Mouse (Mus musculus) ES-CJ7 (cell line): ENCODE measurements around the gene Slc25a22.
A peak's percentile ranks its signal among the peaks of the same experiment; 100 is the strongest.

Experiments used
- DNase-seq: peaks from one replicate; pipeline ENCODE4 v3.0.0; 2011; ENCODE audit warnings: low read depth, low spot score

The Slc25a22 gene

DNA sequence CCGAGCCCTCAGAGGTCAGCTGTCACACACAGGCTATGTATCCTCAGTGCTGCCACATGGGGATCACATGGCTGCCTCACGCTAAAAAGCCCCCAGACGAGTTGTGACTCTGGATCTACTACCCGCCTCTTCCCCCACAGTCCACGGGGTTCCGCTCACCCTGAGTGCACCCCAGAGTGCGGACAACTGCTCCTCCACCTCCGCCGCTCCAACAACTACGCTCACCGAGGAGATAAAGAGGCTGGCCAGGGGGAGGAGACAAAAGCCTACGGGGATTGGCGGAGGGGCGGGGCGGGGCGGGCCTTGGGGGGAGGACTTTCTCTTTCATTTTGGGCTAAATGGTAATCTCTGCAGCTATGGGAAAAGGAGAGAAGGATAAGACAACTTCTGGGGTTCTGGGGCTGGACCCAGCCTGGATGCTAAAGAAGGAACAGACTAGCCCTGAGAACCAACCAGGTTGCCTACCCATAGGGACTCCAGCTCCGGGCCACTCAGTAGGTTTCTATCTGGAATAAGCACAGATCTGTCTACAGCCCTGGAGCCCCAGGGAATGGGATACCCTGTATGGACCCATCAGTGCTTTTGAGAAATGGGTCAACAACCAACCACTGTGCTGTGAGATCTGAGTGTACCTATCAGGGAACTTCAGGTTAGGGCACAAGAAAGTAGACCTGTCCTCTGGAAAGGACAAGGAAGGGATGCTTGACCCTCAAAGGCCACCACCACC, 2.4 kb downstream of the Slc25a22 start:
- no peak for DNase-seq

DNA sequence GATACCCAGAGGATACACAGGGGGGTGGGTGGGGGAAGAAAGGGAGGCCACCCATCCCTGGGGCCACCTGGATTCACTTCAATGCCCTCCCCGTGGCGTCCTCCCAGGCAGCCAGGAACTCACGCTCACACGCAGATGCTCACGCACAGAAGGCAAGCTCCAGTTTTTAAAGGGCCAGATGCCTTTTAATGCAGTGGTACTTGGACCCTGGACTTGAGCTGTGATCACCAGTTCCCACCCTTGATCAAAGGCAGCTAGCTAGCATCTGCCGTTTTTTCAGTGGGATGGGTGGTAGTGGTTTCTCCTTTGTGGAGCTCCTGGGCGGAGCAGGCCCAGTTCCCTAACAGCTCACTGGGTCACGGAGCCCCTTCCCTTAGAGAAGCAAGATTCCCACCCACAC, 3.2 kb downstream of the Slc25a22 start:
- DNase-seq, result no peak

DNA sequence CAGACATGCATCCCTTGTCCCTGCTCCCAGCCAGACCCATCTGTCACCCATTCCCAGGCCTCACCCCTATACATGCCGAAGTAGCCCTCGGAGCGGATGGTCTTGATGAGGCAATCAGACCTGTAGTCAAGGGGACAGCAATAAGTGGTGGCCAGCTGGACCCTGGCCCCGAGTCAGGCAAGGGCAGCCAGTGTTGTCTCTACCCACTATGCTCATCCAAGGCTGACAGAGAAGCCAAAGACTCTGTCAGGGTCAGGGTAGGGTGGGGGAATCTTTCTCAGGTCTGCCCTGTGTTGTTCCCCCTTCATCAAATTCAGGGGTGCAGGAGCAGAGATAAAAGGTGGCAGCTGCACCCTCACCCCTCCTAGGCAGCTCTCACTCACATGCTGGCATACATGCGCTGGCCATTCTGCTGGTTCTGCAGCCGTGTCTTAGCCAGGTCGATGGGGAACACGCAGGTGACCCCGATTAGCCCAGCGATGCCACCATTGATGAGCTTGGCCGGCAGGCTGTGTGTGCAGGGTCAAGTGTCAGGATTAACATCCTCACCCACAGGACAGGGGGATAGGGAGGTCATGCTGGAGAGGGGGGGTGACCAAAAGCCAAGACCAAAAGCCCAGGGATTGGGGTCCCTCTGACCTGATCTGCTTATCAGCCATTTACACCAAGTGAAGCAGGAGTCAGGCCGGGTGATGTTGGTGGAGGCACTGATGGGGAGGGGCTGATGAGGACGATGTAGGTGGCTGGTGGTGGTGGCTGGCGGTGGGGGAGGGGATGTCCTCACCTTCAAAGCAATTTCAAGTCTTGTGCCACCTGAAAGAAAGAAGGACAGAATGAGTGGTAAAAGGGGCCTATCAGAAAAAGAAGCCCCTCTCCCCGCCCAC, 3.9 kb downstream of the Slc25a22 start:
- no peak for DNase-seq

DNA sequence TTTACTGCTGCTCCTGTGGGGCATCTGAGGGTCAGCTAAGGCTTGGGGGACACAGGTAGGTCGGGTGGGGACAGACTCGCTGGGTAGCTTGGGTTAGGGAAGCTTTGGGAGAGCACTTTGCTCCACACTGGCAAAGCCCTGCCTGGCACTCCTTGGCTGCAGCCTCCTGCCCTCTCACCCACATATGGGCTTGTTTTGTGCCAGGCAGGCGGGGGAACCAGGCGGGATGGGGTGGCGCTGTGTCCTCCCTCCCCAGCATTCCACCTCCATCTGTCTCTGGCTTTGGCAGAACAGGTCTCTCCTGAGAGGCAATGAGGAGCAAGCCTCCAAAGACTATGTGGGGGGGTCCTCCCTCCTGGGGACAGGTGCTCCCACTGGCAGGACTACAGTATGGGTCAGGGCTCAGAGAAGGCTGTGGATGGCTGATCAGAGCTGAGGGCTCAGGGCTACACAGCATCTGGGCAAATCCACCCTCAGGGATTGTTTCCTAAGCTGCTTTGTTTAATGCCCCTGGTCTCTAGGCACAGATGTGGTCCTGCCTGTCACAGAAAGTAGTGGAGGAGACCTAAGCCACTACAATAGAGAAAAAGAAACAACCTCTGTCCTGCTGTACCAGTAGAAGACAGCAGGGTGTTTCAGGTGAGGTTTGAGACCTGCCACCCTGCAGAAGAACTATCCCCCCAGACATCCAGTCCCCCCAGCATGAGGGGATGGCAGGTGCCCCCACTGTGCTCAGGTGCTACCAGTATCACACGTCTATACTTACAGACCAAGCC, 4.8 kb downstream of the Slc25a22 start:
- no peak for DNase-seq

DNA sequence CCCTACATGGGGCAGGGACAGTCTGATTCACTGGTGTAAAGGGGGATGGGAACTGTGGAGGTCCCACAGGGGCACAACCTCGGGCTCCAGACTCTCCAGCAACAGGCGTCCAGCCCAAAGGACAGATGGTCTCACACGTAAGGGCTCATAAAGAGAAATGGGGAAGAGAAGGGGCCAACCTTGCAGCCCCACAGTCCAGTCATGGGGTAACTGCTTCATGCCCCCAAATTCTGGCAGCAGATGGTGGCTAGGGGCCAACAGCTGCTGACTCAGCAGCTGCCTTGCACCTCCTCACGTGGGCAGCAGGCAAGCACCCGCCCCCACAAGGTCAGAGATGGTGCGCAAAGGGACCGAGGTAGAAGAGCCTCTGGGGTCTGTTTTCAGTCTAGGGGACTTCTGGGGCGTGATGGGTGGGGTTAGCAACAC, 5.5 kb downstream of the Slc25a22 start:
- DNase-seq, result no peak

DNA sequence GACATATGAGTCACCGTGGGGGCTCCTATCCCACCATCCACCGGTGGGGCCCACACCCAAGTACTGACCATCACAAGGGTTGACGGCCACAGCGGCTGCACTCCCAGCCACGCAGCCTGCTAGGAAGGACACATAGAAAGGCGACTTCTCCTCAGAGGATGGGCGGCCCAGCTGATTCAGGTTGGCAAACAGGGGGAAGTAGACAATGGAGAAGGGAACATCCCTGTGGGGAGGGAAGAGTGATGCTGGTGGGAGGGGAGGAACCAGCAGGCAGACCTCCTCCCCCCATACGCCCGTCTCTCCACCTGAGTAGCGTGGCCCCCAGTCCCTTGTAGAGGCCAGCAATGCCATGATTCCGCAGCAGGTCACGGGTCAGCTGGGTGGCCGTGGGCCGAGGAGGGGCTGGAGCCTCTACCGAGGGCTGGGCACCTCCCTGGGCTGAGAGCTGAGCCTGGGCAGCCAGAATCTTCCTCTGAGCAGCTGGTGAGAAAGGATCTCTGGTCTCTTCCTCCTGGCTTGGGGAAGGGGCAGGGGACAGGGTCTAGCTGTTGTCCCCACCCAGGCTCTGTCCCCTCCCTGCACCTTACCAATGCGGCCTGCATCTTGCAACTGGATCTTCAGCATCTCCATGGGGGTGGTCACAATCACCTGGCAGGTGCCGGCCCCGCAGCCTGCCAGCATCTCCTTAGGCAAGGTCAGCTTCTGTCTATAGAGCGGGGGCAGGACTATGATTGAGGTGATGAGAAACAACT, 6.1 kb downstream of the Slc25a22 start:
- no peak for DNase-seq

DNA sequence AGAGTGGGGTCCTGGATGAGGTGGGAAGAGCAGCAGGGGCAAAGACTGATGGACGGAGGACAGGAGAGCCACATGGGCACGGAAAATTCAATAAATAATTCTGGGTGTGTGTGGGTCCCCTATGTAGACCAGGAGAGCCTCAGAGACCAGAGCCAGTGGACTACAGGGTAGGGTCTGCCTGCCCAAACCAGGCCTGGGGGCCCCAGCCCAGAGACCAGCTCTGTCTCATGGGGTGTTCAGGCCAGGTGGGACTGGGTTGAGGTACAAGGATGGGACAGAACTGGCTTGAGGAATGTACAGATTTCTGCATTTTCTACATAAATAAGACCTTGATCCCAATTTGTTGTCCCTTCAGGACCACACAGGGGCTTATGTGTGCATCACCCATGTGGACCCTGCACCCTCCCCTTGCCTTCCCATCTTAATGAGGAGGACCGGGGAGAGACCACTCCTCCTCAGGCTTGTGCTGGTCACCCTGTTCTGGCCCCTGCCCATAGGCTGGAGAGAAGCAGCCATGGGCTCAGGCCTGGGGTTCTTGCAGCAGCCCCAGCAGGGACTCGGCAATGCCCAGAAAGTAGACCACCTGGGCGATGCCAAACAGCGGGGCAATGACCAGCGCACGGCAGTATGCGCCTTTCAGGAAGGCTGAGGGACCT, 7.0 kb downstream of the Slc25a22 start:
- no peak for DNase-seq

DNA sequence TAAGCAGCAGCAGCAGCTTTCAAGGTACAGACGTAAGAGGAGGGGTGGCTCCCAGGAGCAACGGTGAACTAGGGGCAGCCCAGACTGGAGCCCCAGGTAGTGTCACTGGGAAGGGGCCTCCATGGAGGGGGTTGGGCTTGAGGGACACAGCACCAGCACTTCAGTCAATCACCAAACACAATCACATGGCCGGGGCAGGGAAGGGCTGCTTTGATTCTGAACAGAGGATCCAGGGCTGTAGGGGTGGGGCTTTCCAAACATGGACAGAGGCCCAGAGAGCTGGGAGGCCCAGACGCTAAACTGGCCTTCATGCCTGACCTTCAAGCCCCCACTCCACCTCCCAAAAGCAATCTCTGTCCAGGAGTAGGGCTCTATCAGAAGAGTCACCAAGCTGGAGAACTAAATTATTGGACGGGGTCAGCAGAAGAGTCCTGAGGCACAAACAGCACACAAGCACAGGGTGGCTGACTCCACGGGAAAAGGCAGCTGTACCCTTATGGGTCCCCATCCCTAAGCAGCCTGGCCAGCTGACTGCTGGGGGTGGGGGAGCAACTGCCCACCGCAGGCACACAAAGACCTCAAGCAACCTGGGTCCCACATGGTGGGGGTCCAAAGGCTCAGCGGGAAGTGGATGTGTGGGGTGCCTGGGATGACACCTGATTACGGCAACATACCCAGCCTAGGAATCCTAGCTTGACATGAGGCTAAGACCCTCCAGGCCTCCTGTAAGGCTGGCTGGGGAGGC, 7.7 kb downstream of the Slc25a22 start:
- no peak for DNase-seq

DNA sequence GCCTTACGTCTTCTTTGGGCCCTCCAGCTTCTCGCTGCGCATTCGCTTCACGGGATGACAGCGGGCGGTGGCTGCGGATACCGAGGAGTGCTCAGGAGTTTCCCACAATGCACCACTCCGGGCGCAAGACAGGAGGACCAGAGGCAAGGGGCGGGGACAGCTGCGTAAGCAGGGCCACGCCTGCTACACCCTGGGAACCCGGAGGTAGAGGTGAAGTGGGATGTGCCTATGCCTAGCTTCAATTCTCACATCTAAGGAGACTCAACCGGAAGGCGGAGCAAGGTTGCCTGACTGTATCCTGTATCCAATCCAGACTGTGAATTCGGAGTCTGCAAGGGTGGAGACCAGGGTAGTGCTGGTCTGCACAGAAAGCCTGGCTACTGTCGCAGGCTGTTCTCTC, 8.4 kb downstream of the Slc25a22 start, which contains the start of gene Cend1:
Gene Cend1, minus strand, starts transcription at position 182 of the 400 bp plus-strand sequence.
- DNase-seq, result peak; percentile 96

DNA sequence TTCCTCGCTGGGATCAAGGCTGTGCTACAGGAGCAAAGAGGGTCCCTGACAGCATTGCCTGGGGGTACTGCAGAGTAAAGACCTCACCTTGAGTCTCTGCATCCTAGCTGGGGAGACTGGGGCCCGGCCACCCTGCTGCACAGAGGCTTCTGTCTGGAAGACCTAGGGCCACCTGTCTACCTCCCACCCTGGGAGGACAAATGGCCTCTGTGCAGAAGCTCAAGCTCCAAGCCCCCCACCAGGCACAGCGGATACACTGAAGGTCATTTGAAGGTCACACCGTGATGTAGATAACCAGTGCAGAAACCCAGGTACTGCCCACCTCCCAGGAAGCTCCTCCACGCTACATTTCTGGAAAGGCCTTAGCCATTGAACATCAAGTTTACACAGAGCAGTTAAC, 9.0 kb downstream of the Slc25a22 start:
- no peak for DNase-seq

DNA sequence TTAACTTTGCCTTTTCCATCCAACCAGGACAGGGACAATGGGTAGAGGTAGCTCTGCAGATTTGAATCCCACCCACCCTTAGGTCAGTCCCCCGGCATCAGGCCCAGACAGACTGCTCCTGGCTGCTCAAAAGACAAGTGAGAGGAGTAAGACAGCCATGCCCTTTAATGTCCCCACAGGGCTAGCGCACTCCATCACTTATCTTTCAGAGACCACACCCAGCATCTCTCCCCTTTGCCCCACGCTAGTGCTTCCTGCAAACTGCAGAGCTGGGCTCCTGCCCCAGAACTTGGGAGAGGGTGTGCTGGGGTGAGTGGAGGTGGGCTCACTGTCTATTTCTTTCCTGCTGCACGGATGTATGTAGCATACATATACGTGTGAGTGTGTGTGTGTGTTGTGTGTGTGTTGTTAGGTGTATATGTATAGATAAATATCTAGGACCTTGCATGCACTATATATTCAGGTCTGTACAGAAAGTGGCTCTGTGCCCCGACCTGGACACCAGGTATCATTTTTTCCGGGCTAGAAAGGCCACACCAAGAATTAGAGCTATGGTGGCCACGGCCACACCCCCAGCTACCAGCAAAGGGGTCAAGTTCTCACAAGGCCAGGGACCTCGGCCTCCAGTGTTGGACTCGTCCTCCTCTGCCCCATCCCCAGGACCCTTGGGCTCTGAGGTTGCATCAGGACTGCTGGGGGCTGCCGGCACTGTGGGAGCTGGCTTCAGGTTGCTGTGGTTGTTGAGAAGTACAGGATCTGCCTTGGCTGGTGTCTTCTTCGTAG, 10.6 kb downstream of the Slc25a22 start:
- no peak for DNase-seq

DNA sequence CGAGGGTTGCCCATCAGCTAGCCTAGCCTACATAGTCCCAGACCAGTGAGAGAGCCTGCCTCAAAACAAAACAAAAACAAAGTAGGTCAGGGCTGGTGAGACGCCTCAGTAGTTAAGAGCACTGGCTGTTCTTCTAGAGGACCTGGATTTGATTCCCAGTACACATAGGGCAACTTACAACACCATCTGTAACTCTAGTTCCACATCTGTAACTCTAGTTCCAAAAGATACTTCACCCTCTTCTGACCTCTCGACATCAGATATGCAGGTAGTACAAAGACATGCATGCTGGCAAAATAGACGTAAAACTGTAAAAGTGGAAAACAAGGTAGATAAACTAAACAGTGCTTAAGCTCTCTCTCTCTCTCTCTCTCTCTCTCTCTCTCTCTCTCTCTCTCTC, 13.9 kb downstream of the Slc25a22 start:
- no peak for DNase-seq

DNA sequence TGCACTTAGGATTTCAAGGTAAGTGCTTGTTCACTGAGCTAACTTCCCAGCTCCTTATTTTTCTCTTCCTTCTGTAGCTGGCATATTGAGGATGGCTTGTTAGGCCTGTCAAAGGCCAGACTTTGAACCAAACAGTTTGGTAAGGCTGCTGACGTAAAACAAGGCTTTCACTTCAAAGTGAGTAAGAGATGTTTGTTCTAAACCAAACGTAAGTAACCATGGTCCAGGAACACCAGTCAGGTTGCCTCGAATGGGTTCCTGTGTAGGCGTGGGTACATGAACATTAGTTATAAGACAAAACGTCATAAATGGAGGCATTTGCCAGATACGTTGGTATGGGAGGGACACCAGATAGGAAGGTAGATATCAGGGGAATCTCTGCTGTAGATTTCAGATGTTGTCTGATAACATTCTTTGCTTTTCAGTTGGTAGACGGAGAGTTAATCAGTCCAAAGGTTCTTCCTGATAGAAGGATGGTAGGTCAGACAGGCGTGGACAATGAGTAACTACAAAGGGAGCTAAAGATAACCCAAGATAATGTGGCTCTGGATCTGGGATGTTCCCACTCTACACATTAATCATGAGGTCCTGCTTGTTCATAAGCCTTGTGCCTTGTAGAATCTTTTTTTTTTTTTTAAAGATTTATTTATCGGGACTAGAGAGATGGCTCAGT, 17.5 kb downstream of the Slc25a22 start:
- no peak for DNase-seq

DNA sequence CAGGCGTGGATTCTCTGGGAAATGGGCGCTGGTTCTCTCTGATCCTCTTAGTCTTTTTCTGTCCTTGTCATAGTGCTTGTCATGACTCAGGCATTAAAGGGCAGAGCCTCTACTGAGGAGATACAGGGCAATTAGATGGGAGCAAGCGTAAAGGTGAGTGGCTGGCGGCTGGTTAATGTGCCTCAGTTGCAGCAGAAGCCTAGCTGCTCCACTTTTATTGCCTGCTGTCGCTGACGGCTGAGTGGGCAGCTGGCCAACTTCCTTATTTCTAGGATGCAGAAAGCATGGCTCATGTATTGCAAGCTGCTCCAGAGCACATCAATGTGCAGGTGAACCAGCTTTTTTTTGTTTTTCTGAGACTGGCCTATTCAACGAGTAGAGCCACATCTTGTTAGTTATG, 18.7 kb downstream of the Slc25a22 start:
- DNase-seq, result no peak

DNA sequence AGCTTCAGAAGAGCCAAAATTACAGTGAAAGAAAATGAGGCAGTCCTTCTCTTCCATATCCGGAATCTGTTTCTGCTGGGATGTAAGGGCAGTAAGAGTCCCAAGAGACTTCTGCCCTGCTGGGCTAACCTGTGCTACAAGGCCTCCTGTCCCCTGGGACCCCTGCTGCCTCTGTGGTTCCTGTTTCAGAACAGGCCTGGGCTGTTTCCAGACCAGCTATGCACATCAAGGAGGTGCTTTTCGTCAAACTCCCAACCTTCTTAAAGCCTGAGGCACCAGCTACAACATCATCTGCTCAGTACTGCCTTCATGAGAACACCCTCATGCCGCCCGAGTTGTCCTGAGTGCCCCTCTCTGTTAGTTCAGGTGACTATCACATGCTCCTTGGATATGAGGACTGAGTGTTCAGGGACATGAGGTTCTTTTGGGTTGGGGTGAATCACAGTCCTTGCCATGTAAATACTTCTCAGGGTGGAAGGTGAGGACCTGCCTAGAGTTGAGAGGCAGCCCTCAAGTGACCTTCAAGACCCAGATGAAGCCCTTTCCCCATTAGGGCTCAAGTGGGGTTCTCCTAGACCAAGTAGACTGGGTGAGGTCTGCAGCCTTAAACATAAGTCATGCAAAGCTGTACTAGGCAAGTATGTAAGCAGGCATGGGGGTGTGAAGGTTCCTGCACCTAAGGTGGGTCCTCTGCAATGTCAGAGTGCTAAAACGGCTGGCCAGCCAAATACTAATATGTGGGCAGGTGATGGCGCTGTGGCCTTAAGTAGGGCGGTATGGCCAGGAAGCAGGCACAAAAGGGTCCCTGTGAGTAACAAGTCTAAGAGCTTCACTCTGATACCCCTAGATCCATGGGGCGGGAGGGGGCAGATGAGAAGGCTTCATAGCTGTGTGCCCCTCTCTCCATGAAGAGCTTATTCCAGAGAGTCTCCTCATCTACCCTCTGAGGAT, 19.7 kb downstream of the Slc25a22 start:
- DNase-seq, result no peak

DNA sequence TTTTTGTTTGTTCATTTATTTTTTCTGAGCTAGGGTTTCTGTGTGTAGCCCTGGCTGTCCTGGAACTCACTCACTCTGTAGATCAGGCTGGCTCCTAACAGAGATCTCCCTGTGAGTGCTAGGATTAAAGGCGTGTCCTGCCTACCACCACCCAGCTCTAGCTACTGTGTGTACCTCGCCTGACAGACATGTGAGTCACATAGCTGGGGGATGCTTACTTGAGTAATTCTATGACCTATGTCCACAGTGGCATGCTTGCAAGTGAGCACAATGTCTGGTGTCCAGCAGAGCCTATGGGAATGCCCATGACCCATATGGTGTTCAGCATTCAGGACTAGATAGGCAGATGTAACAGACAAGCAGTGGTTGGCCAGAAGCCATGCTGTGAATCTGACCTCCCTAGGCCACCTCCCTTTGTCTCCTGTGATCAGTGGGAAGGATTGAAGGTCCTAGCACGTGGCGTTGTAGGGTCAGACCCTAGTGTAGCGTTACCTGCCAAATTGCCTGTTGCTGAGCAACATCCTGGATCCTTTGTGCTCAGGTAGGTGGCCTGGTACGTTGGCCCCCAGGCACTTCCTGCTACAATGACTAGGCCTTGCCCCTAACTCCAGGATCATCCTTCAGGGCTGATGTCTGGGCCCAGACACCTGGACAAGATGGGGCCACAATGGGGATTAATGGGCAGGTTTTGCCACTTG, 21.4 kb downstream of the Slc25a22 start:
- DNase-seq, result peak; percentile 56
